Mouse (Mus musculus): ENCODE results near the gene Mark3.

DNA sequence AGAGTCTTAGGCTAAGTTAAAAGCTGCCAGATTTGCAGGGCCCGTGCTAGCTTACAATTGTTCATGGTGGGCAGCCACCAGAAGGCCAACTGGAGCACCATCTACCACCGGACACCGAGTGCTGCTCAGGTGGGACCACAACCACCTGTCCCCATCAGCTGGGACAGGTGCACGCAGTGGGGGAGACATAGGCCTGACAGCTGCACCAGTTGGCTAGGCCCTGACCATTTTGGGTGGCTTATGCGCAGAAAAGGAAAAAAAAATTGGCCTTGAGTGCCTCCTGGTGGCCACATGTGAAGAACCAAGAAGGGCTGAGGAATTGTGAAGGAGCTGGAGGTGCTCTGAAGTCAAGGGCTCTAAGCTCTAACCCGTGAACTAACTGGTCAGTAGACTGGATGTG lies 121.9 kb downstream of the Mark3 start:
- peak; percentile 88 for TF ChIP-seq ZNF384 (IDR thresholded peaks at IDR 0.05; ENCODE audit: low read depth, low read length)
- TF ChIP-seq ZC3H11A (IDR thresholded peaks at IDR 0.05; ENCODE audit: borderline replicate concordance, low read depth, low read length) = peak; percentile 70; the same call in 1 of the 2 replicates
- TF ChIP-seq HCFC1 (IDR thresholded peaks at IDR 0.05; ENCODE audit: borderline replicate concordance, insufficient read depth, low read length) = no peak
- TF ChIP-seq CHD2 (IDR thresholded peaks at IDR 0.05; ENCODE audit: low read depth, low read length) = no peak
